Mouse (Mus musculus) lung, postnatal 25 days (tissue): ENCODE data around the gene Pef1.

ENCODE experiments used
- DNase-seq: peaks from one replicate; pipeline ENCODE4 v3.0.0; 2022; ENCODE audit warnings: low spot score

The Pef1 gene

GRCm38 (mm10) chr4:130095137-130095536, 7.2 kb upstream of the Pef1 start:
- DNase-seq, result no peak

DNA sequence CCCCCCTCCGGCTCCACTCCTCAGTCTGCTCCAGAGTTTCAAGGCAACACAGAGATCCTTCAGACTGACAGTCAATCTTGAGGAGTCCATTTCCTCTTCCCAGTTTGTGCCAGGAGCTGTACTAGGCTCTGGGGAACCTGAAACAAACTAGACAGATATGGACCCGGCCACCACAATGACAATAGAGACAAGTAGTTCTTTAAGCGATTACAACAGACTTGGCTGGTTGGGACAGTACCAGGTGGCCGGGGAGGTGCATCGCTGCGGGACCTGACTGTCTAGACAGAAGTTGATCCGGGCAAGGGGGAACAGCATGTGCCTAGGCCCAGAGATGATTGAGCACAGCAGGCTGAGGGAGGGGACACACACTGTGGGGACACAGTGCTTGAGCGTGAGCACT, 1.2 kb upstream of the Pef1 start:
- no peak for DNase-seq

GRCm38 (mm10) chr4:130103632-130104031, 1.3 kb downstream of the Pef1 start:
- no peak for DNase-seq

DNA sequence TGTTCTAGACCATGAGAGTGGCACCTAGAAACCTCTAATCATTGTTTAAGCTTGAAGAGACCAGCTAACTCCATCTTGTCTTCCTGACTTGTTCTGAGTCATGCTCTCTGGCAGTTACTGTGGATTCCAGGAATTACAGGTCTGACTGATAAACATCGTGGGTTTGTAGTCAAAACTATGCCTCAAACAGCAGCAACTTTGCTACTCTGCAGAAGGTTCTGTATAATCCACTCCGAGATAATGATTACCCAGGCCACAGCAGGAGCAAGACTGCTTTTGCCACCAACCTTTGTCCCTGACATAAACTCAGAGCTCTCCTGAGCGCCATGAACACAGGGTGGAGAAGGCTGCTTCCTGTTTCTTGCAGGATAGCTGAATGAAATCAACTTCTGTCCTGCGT, 2.2 kb downstream of the Pef1 start:
- no peak for DNase-seq

- DNase-seq, result no peak
Observed at GRCm38 (mm10) chr4:130107065-130107443, 4.7 kb downstream of the Pef1 start.

DNA sequence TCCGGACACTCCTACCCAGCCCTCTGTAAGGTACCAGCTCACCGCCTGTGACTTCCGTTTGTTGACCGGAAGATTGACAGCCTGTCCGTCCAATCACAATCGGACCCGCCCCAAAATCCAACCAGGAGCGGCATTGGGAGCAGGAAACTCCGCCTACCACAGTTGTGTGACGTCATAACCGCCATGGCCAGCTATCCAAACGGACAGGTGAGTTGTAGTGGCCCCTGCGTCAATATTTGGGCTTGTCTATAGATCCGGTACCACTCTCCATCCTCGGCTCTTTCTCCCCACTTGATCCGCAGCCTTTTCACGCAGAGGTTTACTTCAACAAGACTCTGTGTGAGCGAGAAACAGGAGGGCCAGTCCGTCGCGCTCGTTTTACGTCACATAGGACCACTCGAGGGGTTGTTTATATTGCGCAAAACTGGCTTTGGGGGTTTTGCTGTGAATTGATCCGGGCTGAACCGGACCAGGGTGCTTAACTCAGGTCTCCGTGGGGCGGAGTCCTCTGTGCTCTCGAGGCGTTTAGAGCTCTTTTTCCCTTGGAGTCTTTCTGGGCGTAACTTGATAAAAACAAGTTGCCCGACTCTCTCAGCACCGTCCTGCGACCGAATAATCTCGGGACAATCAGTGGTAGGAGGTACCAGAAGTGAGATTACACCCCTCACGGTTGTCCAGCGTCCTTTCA, 5.2 kb downstream of the Pef1 start:
- DNase-seq, result peak; percentile 100

GRCm38 (mm10) chr4:130108929-130109328, 6.6 kb downstream of the Pef1 start:
- DNase-seq, result peak; percentile 81

GRCm38 (mm10) chr4:130109666-130110065, 7.3 kb downstream of the Pef1 start:
- DNase-seq, result peak; percentile 42

DNA sequence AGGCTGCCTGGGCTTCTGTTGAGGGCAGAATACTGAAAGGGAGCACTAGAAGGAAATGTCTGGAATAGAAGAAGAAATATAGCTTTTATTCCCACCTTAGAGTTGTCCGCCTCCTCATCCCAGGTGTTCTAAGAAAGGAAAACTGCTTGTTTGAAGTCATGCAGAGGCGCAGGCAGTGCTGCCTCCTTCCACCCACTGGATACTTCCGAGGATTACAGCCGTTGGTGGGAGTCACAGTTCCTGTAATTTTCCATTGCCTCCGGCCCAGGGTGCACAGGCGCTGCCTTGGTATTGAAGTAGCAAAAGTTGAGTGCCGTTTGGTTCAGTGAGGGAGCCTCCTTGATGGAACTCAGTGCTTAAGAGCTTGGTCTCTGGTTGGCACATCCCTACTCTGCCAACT, 7.7 kb downstream of the Pef1 start:
- peak; percentile 43 for DNase-seq

- DNase-seq, result peak; percentile 76
Observed at GRCm38 (mm10) chr4:130112299-130112698, 9.9 kb downstream of the Pef1 start.

DNA sequence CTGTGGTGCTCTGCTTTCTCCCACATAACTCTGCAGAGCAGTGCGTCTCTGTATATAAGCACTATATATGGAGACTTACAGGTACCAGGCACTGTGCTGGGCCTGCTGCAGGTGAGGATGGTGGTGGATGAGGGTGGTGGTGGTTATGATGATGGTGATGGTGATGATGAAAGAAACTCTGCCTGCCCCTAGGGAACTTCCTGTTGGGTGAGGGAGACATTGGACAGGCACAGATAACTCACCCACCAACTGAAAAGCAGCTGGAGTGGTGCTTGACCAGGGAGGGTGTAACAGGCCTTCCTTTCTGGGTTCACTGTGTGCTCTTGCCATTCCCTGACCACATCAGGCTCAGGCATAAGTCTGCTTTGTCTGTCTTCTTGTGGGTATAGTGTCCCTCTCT, 10.4 kb downstream of the Pef1 start:
- DNase-seq, result no peak

DNA sequence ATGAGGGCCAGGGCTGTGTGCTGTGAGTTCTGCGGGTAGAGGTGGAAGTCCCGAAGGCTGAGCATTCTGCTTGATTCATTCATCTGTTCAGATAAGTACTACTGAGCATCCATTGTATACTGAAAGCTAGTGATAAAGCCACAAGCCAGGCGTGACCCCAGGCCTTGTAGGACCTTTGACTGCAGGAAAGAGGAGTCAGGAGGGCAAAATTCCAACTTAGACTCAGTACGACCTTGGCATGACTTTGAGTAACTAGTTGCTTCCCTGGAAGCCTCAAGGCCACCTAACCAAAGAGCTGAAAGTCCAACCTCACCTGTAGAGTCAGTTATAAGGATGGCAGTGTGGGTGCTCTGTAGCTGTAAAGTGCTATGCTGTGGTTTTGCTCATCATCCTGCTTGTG, 18.4 kb downstream of the Pef1 start:
- no peak for DNase-seq

- peak; percentile 75 for DNase-seq
Observed at GRCm38 (mm10) chr4:130121560-130121959, 19.2 kb downstream of the Pef1 start.

DNA sequence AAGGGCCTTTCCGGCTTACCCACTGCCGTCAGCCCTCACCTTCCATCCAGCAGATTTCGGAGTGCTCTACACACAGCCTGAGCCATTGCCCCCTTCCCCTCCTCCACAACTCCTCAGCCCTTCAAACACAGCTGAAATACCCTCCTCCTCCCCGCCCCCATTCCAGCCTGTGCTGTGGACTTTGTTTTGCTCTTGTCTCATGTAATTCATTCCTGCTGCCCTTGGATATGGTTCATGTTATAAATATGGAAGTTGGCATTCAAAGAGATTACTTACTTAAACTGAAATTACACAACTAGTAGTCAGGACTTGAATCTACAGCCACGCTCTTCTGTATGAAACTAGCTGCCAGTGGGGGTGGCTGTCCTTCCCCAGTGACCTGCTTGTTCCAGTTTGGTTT, 20.7 kb downstream of the Pef1 start:
- DNase-seq, result no peak

- peak; percentile 75 for DNase-seq
Observed at GRCm38 (mm10) chr4:130124110-130124509, 21.8 kb downstream of the Pef1 start.

DNA sequence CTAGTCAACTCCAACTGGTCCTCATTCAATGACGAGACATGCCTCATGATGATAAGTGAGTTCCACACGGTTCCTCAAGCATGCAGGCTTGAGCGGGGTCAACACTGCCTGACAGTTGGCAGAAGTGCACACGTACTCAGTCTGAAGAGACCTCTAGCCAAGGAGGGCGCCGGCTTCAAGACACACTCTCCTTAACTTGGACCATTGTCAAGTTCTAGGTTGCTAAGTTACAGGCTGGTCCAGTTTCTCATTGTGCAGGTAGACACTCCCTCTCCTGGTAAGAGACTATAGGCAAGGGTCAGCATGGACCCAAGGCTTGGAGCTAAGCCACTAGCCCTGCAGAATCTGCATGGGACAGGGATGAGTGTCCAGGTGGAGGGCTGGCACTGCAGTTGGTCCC, 22.8 kb downstream of the Pef1 start:
- DNase-seq, result peak; percentile 79

GRCm38 (mm10) chr4:130125935-130126334, 23.6 kb downstream of the Pef1 start:
- DNase-seq, result no peak

GRCm38 (mm10) chr4:130128907-130129306, 26.5 kb downstream of the Pef1 start:
- DNase-seq, result no peak

- DNase-seq, result no peak
Observed at GRCm38 (mm10) chr4:130130082-130130481, 27.7 kb downstream of the Pef1 start.

GRCm38 (mm10) chr4:130130641-130131350, 28.4 kb downstream of the Pef1 start:
- no peak for DNase-seq

DNA sequence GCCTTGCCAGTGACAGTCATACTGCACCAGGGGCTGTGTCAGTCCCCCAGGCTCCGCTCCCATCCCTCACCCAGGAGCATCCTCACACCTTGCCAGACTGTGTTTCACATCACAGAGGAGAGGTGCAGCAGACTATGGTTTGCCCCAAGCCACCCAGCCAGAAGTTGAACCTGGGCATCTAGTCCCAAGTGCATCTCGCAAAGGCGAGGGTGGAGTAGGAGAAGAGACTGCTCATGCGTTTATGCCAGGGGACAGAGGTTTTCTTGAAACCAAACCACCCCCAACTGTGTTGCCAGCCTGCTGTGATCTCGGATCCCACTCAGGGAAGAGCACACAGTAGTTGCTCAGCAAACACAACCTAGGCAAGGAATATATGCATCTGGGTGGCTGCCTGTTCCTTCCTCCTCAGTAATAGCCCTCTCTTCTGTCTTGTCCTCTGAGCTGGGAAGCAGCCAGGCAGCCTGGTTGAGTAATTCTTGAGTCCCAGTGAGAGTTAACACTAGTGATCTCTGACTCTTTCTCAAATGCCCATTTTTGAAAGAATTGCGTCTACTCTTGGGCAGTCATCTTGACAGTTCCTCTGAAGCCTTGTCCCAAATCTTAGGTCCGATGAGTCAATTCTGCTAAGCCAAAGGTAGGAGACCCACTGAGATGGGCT, 29.2 kb downstream of the Pef1 start:
- DNase-seq, result no peak

GRCm38 (mm10) chr4:130133399-130133798, 31.0 kb downstream of the Pef1 start:
- no peak for DNase-seq
